ENCODE assay signal across 13 mouse cellular contexts in the genomic region with DNA sequence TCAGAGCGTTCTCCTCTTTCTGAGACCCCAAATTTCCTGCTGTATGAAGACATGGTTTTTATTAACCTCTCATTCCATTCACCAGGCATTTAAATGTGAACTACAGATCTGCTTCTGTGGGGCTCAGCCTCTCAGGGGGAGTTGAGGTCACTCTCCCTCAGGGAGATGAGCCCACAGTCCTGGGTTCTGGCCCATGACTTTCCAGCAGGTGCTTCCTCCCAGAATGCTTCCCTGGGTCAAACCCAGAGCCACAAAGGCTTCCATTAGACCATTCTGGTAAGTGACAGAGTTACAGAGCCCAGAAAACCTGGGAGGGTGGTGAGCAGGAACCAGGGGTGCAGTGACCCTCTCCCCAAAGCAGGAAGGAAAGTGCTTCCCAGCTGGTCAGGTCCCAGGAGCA. TPM values are rescaled to one million over a fixed set of nuclear protein-coding genes. Genes with fewer than 3 reads are reported as not detected.
"Had no signal": no experiment of that assay in that cellular context is flagged by ENCODE, and none has a peak within 500 bp of the region (broad histone marks: within the 10 kb centered on the region; RNA-seq: fewer than 3 reads in every experiment).

Gene Vpreb2, plus strand, starts transcription at position 301 of the 400 bp plus-strand sequence.

- DNase-seq: retina, postnatal 1 day; right cerebral cortex, adult 18-20 months; right cerebral cortex, postnatal 14 days; right cerebral cortex, postnatal 25 days; right cerebral cortex, postnatal 4 days; spleen, adult 18-20 months; thymus, adult 18-20 months; thymus, adult 2 months; thymus, postnatal 14 days; thymus, postnatal 25 days; thymus, postnatal 36 days; thymus, postnatal 4 days had no signal

RNA-seq across cellular contexts. Expression of gene Vpreb2, which starts in this region (rescaled TPM):
- total RNA-seq: neutrophil, adult 5-6 weeks had no signal
